In genomic region chr17:91092421-91093041, GRCm38 (mm10) we compare ENCODE assay signal across 9 mouse cellular contexts. TPM values are rescaled to one million over a fixed set of nuclear protein-coding genes. Genes with fewer than 3 reads are reported as not detected.
A peak's percentile ranks its signal among the peaks of the same experiment; 100 is the strongest.
DNase-seq lines count a peak whose midpoint lies in the region; ATAC-seq and TF ChIP-seq lines count a peak whose summit lies in the region.
"Had no signal": no experiment of that assay in that cellular context is flagged by ENCODE, and none has a peak within 500 bp of the region (broad histone marks: within the 10 kb centered on the region; RNA-seq: fewer than 3 reads in every experiment).

No protein-coding gene starts in this region.

- WGBS in liver, embryonic 16.5 days (ENCODE audit: insufficient replicate concordance), result 3% methylated on average over 21 of the region's 21 CpGs
- under 1% methylated on average over 21 of the region's 21 CpGs for WGBS in olfactory bulb, adult 2 months

- peaks cover 6% of the 10 kb centered on the region for H3K9me3 ChIP-seq in liver, embryonic 16.5 days (replicated peaks; ENCODE audit: control insufficient read depth, low read length)

- H3K36me3 ChIP-seq in liver, embryonic 16.5 days (ENCODE audit: control insufficient read depth, insufficient read depth), result no peaks in the 10 kb centered on the region

- H3K27ac ChIP-seq in liver, embryonic 16.5 days (ENCODE audit: low read length), result no peak overlapping the region
- peak overlapping the region; percentile 84 for H3K27ac ChIP-seq in olfactory bulb, adult 2 months (ENCODE audit: insufficient read depth, low read depth, low read length)
- H3K27ac ChIP-seq: macrophage had no signal

- peak; percentile 11 for DNase-seq in kidney, adult 9 months
- no peak for DNase-seq in kidney, adult 18-20 months
- DNase-seq in cerebellum, postnatal 4 days (ENCODE audit: low spot score in 2 of 2), result peak; percentile 52 to 68
- peak; percentile 76 for DNase-seq in kidney, postnatal 10 days
- no peak for DNase-seq in T-cell, adult 2 months (ENCODE audit: low spot score)

- no peak overlapping the region for H3K4me2 ChIP-seq in liver, embryonic 16.5 days (ENCODE audit: low read depth, low read length)

- H3K27me3 ChIP-seq in liver, embryonic 16.5 days (ENCODE audit: control insufficient read depth, insufficient read depth, low read depth, low read length), result no peaks in the 10 kb centered on the region

- H3K9ac ChIP-seq in liver, embryonic 16.5 days (ENCODE audit: low read depth, low read length), result no peak overlapping the region

- TF ChIP-seq POLR2A in olfactory bulb, adult 2 months (IDR thresholded peaks at IDR 0.05; ENCODE audit: insufficient read depth, low read depth, low read length), result peak; percentile 47

- no peak overlapping the region for H3K4me3 ChIP-seq in liver, embryonic 16.5 days (ENCODE audit: low read depth, low read length)
- H3K4me3 ChIP-seq in olfactory bulb, adult 2 months (ENCODE audit: insufficient read depth, low read depth, low read length), result peak overlapping the region; percentile 94

- no peaks in the 10 kb centered on the region for H3K4me1 ChIP-seq in liver, embryonic 16.5 days (ENCODE audit: control insufficient read depth, low read depth, low read length)
- peaks cover 14% of the 10 kb centered on the region for H3K4me1 ChIP-seq in olfactory bulb, adult 2 months (ENCODE audit: control insufficient read depth, insufficient read depth, low read length)

- ATAC-seq in granulocyte monocyte progenitor cell, adult 5-6 weeks (replicated peaks; ENCODE audit: poor library complexity, severe bottlenecking), result peak; percentile 99
- ATAC-seq in liver, embryonic 16.5 days (ENCODE audit: low read depth), result peak; percentile 24; the same call in 1 of the 2 replicates

- 0 out of 2 replicates have a peak, but pooled peaks have one; percentile 26 for TF ChIP-seq CTCF in olfactory bulb, adult 2 months (IDR thresholded peaks at IDR 0.05; ENCODE audit: insufficient read depth, low read depth, low read length)

RNA-seq across cellular contexts. Expression of gene Nrxn1, which starts 0.3 kb away (rescaled TPM):
- 7.7 and 13.9 TPM in 2 replicates for total RNA-seq in granulocyte monocyte progenitor cell, adult 5-6 weeks (2014; fragmentation: Nextera tagmentation)
- 8.6 and 19.7 TPM in 2 replicates for total RNA-seq in granulocyte monocyte progenitor cell, adult 5-6 weeks (2017)
- 0.22 and 0.23 TPM in 2 replicates for polyA plus RNA-seq in liver, embryonic 16.5 days (2015; fragmentation: Nextera tagmentation; extraction: Ambion mirVana)
- 504 TPM in 1 of 2 replicates, not detected in the other for polyA plus RNA-seq in olfactory bulb, adult 2 months (2012; ENCODE audit: insufficient read depth, insufficient read length, low replicate concordance, missing spikeins)
- polyA plus RNA-seq: macrophage had no signal

Comparison
In these comparisons a context has a peak if more than half of its experiments do, and no peak if none do; other contexts are left out.
1. DNase-seq: peak in kidney, adult 9 months (single experiment), cerebellum, postnatal 4 days (2 of 2) and kidney, postnatal 10 days (single experiment); none in kidney, adult 18-20 months (single experiment) and T-cell, adult 2 months (single experiment).
2. RNA of gene Nrxn1, which starts 0.3 kb away (polyA plus RNA-seq): 504 TPM in olfactory bulb, adult 2 months; 0.22 to 0.23 TPM in liver, embryonic 16.5 days; every median in the first group is over 100 times any median in the second.